In the genomic region with DNA sequence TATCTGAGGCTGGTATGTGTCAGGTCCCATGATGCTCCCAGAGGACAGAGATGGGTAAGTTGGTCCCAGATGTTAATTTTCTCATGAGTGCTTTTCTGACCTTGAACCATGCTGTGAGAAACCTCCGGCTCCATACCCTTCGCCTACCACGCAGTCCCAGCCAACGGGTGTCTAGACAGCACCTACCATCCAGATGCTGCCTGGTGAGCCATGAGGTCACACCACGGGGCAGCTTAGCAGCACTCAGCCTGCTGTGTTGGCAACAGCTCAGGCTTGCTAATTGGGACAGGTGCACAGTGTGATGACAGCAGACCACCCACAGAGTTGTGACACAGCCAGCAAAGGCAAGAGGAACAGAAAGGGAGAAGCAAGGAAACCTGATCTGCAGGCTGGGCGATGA, we compare ENCODE assay signal across 8 mouse cellular contexts.
DNase-seq lines count a peak whose midpoint lies in the region; ATAC-seq and TF ChIP-seq lines count a peak whose summit lies in the region.

No protein-coding gene starts in this region.

- 25% methylated on average over 6 of the region's 6 CpGs for WGBS in heart, embryonic 11.5 days (ENCODE audit: insufficient replicate concordance)
- 27% methylated on average over 6 of the region's 6 CpGs for WGBS in embryonic facial prominence, embryonic 15.5 days

- H3K36me3 ChIP-seq in heart, embryonic 11.5 days (ENCODE audit: control insufficient read depth, insufficient read depth, low read length) = no peaks in the 10 kb centered on the region
- H3K36me3 ChIP-seq in embryonic facial prominence, embryonic 15.5 days = no peaks in the 10 kb centered on the region
- H3K36me3 ChIP-seq in megakaryocyte, embryonic 14.5 days (replicated peaks; ENCODE audit: low read length) = no peaks in the 10 kb centered on the region

- H3K27me3 ChIP-seq in heart, embryonic 11.5 days (ENCODE audit: control insufficient read depth, insufficient read depth, low read length) = no peaks in the 10 kb centered on the region
- peaks cover 22% of the 10 kb centered on the region for H3K27me3 ChIP-seq in Patski
- no peaks in the 10 kb centered on the region for H3K27me3 ChIP-seq in embryonic facial prominence, embryonic 15.5 days
- H3K27me3 ChIP-seq in megakaryocyte, embryonic 14.5 days (replicated peaks) = peaks cover 2% of the 10 kb centered on the region

- CTCF ChIA-PET in Patski (lab: Charles Lee) = no interaction called here

- no peak overlapping the region for H3K27ac ChIP-seq in heart, embryonic 11.5 days (ENCODE audit: low read depth, low read length)
- no peak overlapping the region for H3K27ac ChIP-seq in embryonic facial prominence, embryonic 15.5 days (replicated peaks)
- no peak overlapping the region for H3K27ac ChIP-seq in left cerebral cortex, adult 2 months

- DNase-seq in heart, postnatal 25 days (ENCODE audit: low spot score) = no peak
- DNase-seq in Patski (ENCODE audit: low read depth, low spot score) = peak; percentile 9
- DNase-seq in left cerebral cortex, adult 2 months (ENCODE audit: extremely low spot score in 1 of 2, low spot score in 2 of 2) = no peak
- no peak for DNase-seq in thymus, postnatal 14 days

- no peak for TF ChIP-seq CTCF in Patski (IDR thresholded peaks at IDR 0.05)
- no peak for TF ChIP-seq CTCF in left cerebral cortex, adult 2 months (IDR thresholded peaks at IDR 0.05)

- 0 out of 2 replicates have a peak, but pooled peaks have one; percentile 22 for ATAC-seq in heart, embryonic 11.5 days (replicated peaks; ENCODE audit: insufficient number of reproducible peaks, low FRiP score, low TSS enrichment)
- peak; percentile 54 for ATAC-seq in Patski
- peak; percentile 51; the same call in 1 of the 2 replicates for ATAC-seq in embryonic facial prominence, embryonic 15.5 days (ENCODE audit: insufficient number of reproducible peaks, low FRiP score, low TSS enrichment, low read depth)
- ATAC-seq in megakaryocyte-erythroid progenitor cell, adult 5-6 weeks (replicated peaks; ENCODE audit: low FRiP score, low TSS enrichment, poor library complexity, severe bottlenecking) = no peak

- H3K9me3 ChIP-seq in heart, embryonic 11.5 days (replicated peaks; ENCODE audit: control insufficient read depth, low read length) = no peaks in the 10 kb centered on the region
- no peaks in the 10 kb centered on the region for H3K9me3 ChIP-seq in embryonic facial prominence, embryonic 15.5 days (replicated peaks)
- no peaks in the 10 kb centered on the region for H3K9me3 ChIP-seq in megakaryocyte, embryonic 14.5 days

- H3K4me3 ChIP-seq in heart, embryonic 11.5 days (ENCODE audit: low read depth, low read length) = no peak overlapping the region
- no peak overlapping the region for H3K4me3 ChIP-seq in embryonic facial prominence, embryonic 15.5 days (replicated peaks)
- H3K4me3 ChIP-seq in megakaryocyte, embryonic 14.5 days (replicated peaks) = peak overlapping the region; percentile 44
- H3K4me3 ChIP-seq in left cerebral cortex, adult 2 months = no peak overlapping the region

- intact Hi-C loops in heart, postnatal 25 days (cut with DNase I) = no loop called here
- intact Hi-C loops in left cerebral cortex, adult 2 months (cut with DNase I) = no loop called here

- POLR2A ChIA-PET in Patski (lab: Charles Lee) = no interaction called here

- peaks cover 2% of the 10 kb centered on the region; the same call in 1 of the 2 replicates for H3K4me1 ChIP-seq in heart, embryonic 11.5 days (ENCODE audit: control insufficient read depth, insufficient read depth, low read length)
- no peaks in the 10 kb centered on the region for H3K4me1 ChIP-seq in embryonic facial prominence, embryonic 15.5 days
- no peaks in the 10 kb centered on the region for H3K4me1 ChIP-seq in megakaryocyte, embryonic 14.5 days

- no peak overlapping the region for H3K9ac ChIP-seq in heart, embryonic 11.5 days (ENCODE audit: low read depth, low read length)
- no peak overlapping the region for H3K9ac ChIP-seq in embryonic facial prominence, embryonic 15.5 days

- in situ Hi-C loops in Patski (cut with MboI; ENCODE audit: low pct_unique_long_range_greater_than_20kb) = loop anchor here (25.0 kb wide), 1 partner anchor 943 kb away; the partner anchor contains the start of gene Mrpl39

- H3K4me2 ChIP-seq in heart, embryonic 11.5 days = no peak overlapping the region
- H3K4me2 ChIP-seq in embryonic facial prominence, embryonic 15.5 days (replicated peaks) = no peak overlapping the region
